Mouse (Mus musculus) hindbrain, embryonic 15.5 days (tissue): ENCODE data around the gene Galnt10. TPM values are rescaled to one million over a fixed set of nuclear protein-coding genes. Genes with fewer than 3 reads are reported as not detected.
A peak's percentile ranks its signal among the peaks of the same experiment; 100 is the strongest.

Source experiments
- ATAC-seq: fragments of 200-750 bp; cut with Nextera tagmentation; 2 replicates; pipeline ENCODE4 v1.8.0; 2017; ENCODE audit warnings: low read depth, moderate number of reproducible peaks, moderate TSS enrichment; ENCODE audit not compliant: low FRiP score
- H3K27ac ChIP-seq: fragments of 300-500 bp; sonication (generic); replicated peaks from 2 replicates; pipeline ENCODE4 v1.5.1; 2015; ENCODE audit warnings: mild to moderate bottlenecking, inconsistent platforms
- H3K27me3 ChIP-seq: fragments of 300-500 bp; sonication (generic); 2 replicates; pipeline ENCODE4 v1.6.1; 2015; ENCODE audit warnings: control low read depth, inconsistent platforms
- H3K36me3 ChIP-seq: fragments of 300-500 bp; sonication (generic); 2 replicates; pipeline ENCODE4 v1.6.1; 2015; ENCODE audit warnings: control low read depth, inconsistent platforms
- H3K4me1 ChIP-seq: fragments of 300-500 bp; sonication (generic); replicated peaks from 2 replicates; pipeline ENCODE4 v1.6.1; 2015; ENCODE audit warnings: control low read depth, inconsistent platforms
- H3K4me2 ChIP-seq: fragments of 300-500 bp; sonication (generic); 2 replicates; pipeline ENCODE4 v1.6.1; 2015; ENCODE audit warnings: moderate library complexity, mild to moderate bottlenecking, inconsistent platforms
- H3K4me3 ChIP-seq: fragments of 300-500 bp; sonication (generic); 2 replicates; pipeline ENCODE4 v1.5.1; 2015; ENCODE audit warnings: mild to moderate bottlenecking, inconsistent platforms
- H3K9ac ChIP-seq: fragments of 300-500 bp; sonication (generic); 2 replicates; pipeline ENCODE4 v1.6.1; 2015; ENCODE audit warnings: inconsistent platforms
- H3K9me3 ChIP-seq: fragments of 300-500 bp; sonication (generic); 2 replicates; pipeline ENCODE4 v1.6.1; 2016; ENCODE audit warnings: control low read depth, inconsistent platforms
- WGBS: fragments of 180-500 bp; shearing (Covaris S2); methylation state at CpG from one replicate; pipeline ENCODE4 v1.1.7; 2015; 5-methylcytosine and 5-hydroxymethylcytosine counted together
- polyA plus RNA-seq: library from polyadenylated mRNA; unstranded; fragments of >200 nt; fragmentation: Nextera tagmentation; extraction: Ambion mirVana; gene quantifications from 2 replicates; pipeline ENCODE4 v1.2.1, GENCODE M21; 2015

Gene Galnt10
- polyA plus RNA-seq, 1 experiment from 2014 or later = 14.6 TPM

- Histone ChIP-seq H3K27me3 (no peaks in the 10 kb centered on the region), H3K4me3 (peak overlapping the region; percentile 82), H3K9me3 (no peaks in the 10 kb centered on the region), H3K4me2 (peak overlapping the region; percentile 99), H3K36me3 (no peaks in the 10 kb centered on the region), H3K9ac (peak overlapping the region; percentile 85), H3K27ac (peak overlapping the region; percentile 87), H3K4me1 (peaks cover 32% of the 10 kb centered on the region)
- ATAC-seq = peak; percentile 65
- under 1% methylated on average over 30 of the region's 30 CpGs for WGBS
Measured at GRCm38 (mm10) chr11:57644245-57645017, 811 bp upstream of the Galnt10 start.

GRCm38 (mm10) chr11:57645847-57646246, 605 bp downstream of the Galnt10 start:
- no peaks in the 10 kb centered on the region for H3K9me3 ChIP-seq
- H3K27ac ChIP-seq = no peak overlapping the region; the same call in 1 of the 2 replicates
- H3K4me1 ChIP-seq = peaks cover 40% of the 10 kb centered on the region
- WGBS = 26% methylated on average over 8 of the region's 8 CpGs
- H3K9ac ChIP-seq = peak overlapping the region; percentile 85
- peak overlapping the region; percentile 82 for H3K4me3 ChIP-seq
- no peaks in the 10 kb centered on the region for H3K36me3 ChIP-seq
- peak overlapping the region; percentile 99 for H3K4me2 ChIP-seq
- no peaks in the 10 kb centered on the region for H3K27me3 ChIP-seq
- no peak for ATAC-seq

GRCm38 (mm10) chr11:57646416-57646815, 1.2 kb downstream of the Galnt10 start:
- WGBS = 23% methylated on average over 1 of the region's 1 CpGs
- H3K36me3 ChIP-seq = no peaks in the 10 kb centered on the region
- H3K9ac ChIP-seq = no peak overlapping the region
- H3K4me1 ChIP-seq = peaks cover 46% of the 10 kb centered on the region
- no peak for ATAC-seq
- no peaks in the 10 kb centered on the region for H3K27me3 ChIP-seq
- H3K4me2 ChIP-seq = peak overlapping the region; percentile 99
- no peaks in the 10 kb centered on the region for H3K9me3 ChIP-seq
- peak overlapping the region; percentile 82 for H3K4me3 ChIP-seq
- H3K27ac ChIP-seq = no peak overlapping the region

- Histone ChIP-seq H3K36me3 (no peaks in the 10 kb centered on the region), H3K4me2 (peak overlapping the region; percentile 99), H3K27ac (no peak overlapping the region), H3K4me3 (0 out of 2 replicates have a peak overlapping the region, but pooled peaks have one; percentile 82), H3K9ac (no peak overlapping the region), H3K4me1 (peaks cover 51% of the 10 kb centered on the region), H3K9me3 (no peaks in the 10 kb centered on the region), H3K27me3 (no peaks in the 10 kb centered on the region)
- 73% methylated on average over 8 of the region's 8 CpGs for WGBS
- ATAC-seq = no peak
Measured at GRCm38 (mm10) chr11:57646940-57647339, 1.7 kb downstream of the Galnt10 start.

- Histone ChIP-seq H3K27ac (no peak overlapping the region), H3K4me2 (peak overlapping the region; percentile 99), H3K4me3 (no peak overlapping the region), H3K9ac (no peak overlapping the region), H3K27me3 (no peaks in the 10 kb centered on the region), H3K36me3 (no peaks in the 10 kb centered on the region), H3K4me1 (peaks cover 52% of the 10 kb centered on the region), H3K9me3 (no peaks in the 10 kb centered on the region)
- ATAC-seq = no peak
- WGBS = 43% methylated on average over 5 of the region's 5 CpGs
Measured at GRCm38 (mm10) chr11:57647446-57647845, 2.2 kb downstream of the Galnt10 start.

- no peak overlapping the region for H3K27ac ChIP-seq
- no peak for ATAC-seq
Measured at GRCm38 (mm10) chr11:57648196-57648800, 3.1 kb downstream of the Galnt10 start.

GRCm38 (mm10) chr11:57649269-57649668, 4.0 kb downstream of the Galnt10 start:
- peaks cover 46% of the 10 kb centered on the region for H3K4me1 ChIP-seq
- no peaks in the 10 kb centered on the region for H3K9me3 ChIP-seq
- H3K36me3 ChIP-seq = no peaks in the 10 kb centered on the region
- H3K4me2 ChIP-seq = no peak overlapping the region
- no peaks in the 10 kb centered on the region for H3K27me3 ChIP-seq
- no peak overlapping the region for H3K9ac ChIP-seq
- no peak for ATAC-seq
- no peak overlapping the region for H3K4me3 ChIP-seq
- WGBS = 86% methylated on average over 4 of the region's 4 CpGs
- no peak overlapping the region for H3K27ac ChIP-seq

More at GRCm38 (mm10) chr11:57648196-57648800, 3.1 kb downstream of the Galnt10 start:
- Histone ChIP-seq H3K9me3 (no peaks in the 10 kb centered on the region), H3K36me3 (no peaks in the 10 kb centered on the region), H3K27me3 (no peaks in the 10 kb centered on the region), H3K4me2 (no peak overlapping the region), H3K4me1 (peaks cover 52% of the 10 kb centered on the region), H3K4me3 (no peak overlapping the region), H3K9ac (no peak overlapping the region)
- 87% methylated on average over 11 of the region's 11 CpGs for WGBS

- no peak overlapping the region for H3K4me2 ChIP-seq
- WGBS = 74% methylated on average over 10 of the region's 10 CpGs
- H3K27ac ChIP-seq = no peak overlapping the region
- H3K9ac ChIP-seq = no peak overlapping the region
- no peak for ATAC-seq
- no peak overlapping the region for H3K4me3 ChIP-seq
- no peaks in the 10 kb centered on the region for H3K27me3 ChIP-seq
- no peaks in the 10 kb centered on the region for H3K9me3 ChIP-seq
- H3K4me1 ChIP-seq = peaks cover 42% of the 10 kb centered on the region
- no peaks in the 10 kb centered on the region for H3K36me3 ChIP-seq
Measured at GRCm38 (mm10) chr11:57649671-57650070, 4.4 kb downstream of the Galnt10 start.

GRCm38 (mm10) chr11:57650867-57651266, 5.6 kb downstream of the Galnt10 start:
- no peaks in the 10 kb centered on the region for H3K27me3 ChIP-seq
- no peaks in the 10 kb centered on the region for H3K36me3 ChIP-seq
- H3K9ac ChIP-seq = no peak overlapping the region
- H3K27ac ChIP-seq = no peak overlapping the region
- WGBS = 83% methylated on average over 2 of the region's 2 CpGs
- ATAC-seq = no peak
- H3K4me2 ChIP-seq = peak overlapping the region; percentile 32; the same call in 1 of the 2 replicates
- H3K9me3 ChIP-seq = no peaks in the 10 kb centered on the region
- no peak overlapping the region for H3K4me3 ChIP-seq
- peaks cover 35% of the 10 kb centered on the region for H3K4me1 ChIP-seq

GRCm38 (mm10) chr11:57651281-57651810, 6.1 kb downstream of the Galnt10 start:
- Histone ChIP-seq H3K9me3 (no peaks in the 10 kb centered on the region), H3K4me2 (peak overlapping the region; percentile 32), H3K9ac (no peak overlapping the region), H3K27ac (0 out of 2 replicates have a peak overlapping the region, but pooled peaks have one; percentile 23), H3K27me3 (no peaks in the 10 kb centered on the region), H3K4me3 (no peak overlapping the region), H3K4me1 (peaks cover 33% of the 10 kb centered on the region), H3K36me3 (no peaks in the 10 kb centered on the region)
- ATAC-seq = no peak
- WGBS = 36% methylated on average over 15 of the region's 15 CpGs

GRCm38 (mm10) chr11:57652206-57652922, 7.1 kb downstream of the Galnt10 start:
- H3K4me2 ChIP-seq = no peak overlapping the region
- no peaks in the 10 kb centered on the region for H3K36me3 ChIP-seq
- ATAC-seq = no peak
- H3K27ac ChIP-seq = no peak overlapping the region
- no peak overlapping the region for H3K4me3 ChIP-seq
- 71% methylated on average over 23 of the region's 23 CpGs for WGBS
- peaks cover 32% of the 10 kb centered on the region for H3K4me1 ChIP-seq
- no peaks in the 10 kb centered on the region for H3K27me3 ChIP-seq
- no peaks in the 10 kb centered on the region for H3K9me3 ChIP-seq
- no peak overlapping the region for H3K9ac ChIP-seq
